Comparison of ENCODE assay signal across 10 mouse cellular contexts in genomic region chr17:87377536-87377935, GRCm38 (mm10). TPM values are rescaled to one million over a fixed set of nuclear protein-coding genes. Genes with fewer than 3 reads are reported as not detected.
DNase-seq lines count a peak whose midpoint lies in the region; ATAC-seq and TF ChIP-seq lines count a peak whose summit lies in the region.
"Had no signal": no experiment of that assay in that cellular context is flagged by ENCODE, and none has a peak within 500 bp of the region (broad histone marks: within the 10 kb centered on the region; RNA-seq: fewer than 3 reads in every experiment).

No protein-coding gene starts in this region.

- ATAC-seq in forebrain, embryonic 13.5 days, result no peak
- no peak for ATAC-seq in limb, embryonic 11.5 days (ENCODE audit: insufficient number of reproducible peaks, low FRiP score, low TSS enrichment, low read depth)
- no peak for ATAC-seq in neural tube, embryonic 15.5 days (ENCODE audit: low FRiP score)
- ATAC-seq in megakaryocyte-erythroid progenitor cell, adult 5-6 weeks (replicated peaks; ENCODE audit: low FRiP score, low TSS enrichment, poor library complexity, severe bottlenecking), result no peak

- no peak for TF ChIP-seq CTCF in cerebellum, adult 2 months (IDR thresholded peaks at IDR 0.05; ENCODE audit: borderline replicate concordance, insufficient read depth, low read depth, low read length)

- no peak for TF ChIP-seq POLR2A in cerebellum, adult 2 months (IDR thresholded peaks at IDR 0.05; ENCODE audit: borderline replicate concordance, insufficient read depth, low read length)

- DNase-seq in forebrain, embryonic 10.5 days (ENCODE audit: extremely low spot score, low spot score), result no peak
- peak; percentile 76 for DNase-seq in urinary bladder, postnatal 14 days (ENCODE audit: low spot score)
- no peak for DNase-seq in urinary bladder, adult 2 months (ENCODE audit: low spot score)
- no peak for DNase-seq in limb, embryonic 11.5 days (ENCODE audit: low spot score)
- no peak for DNase-seq in cerebellum, adult 2 months

- H3K27ac ChIP-seq in forebrain, embryonic 10.5 days, result peak overlapping the region; percentile 85
- H3K27ac ChIP-seq in forebrain, embryonic 13.5 days, result no peak overlapping the region; the same call in none of the 2 replicates
- H3K27ac ChIP-seq in limb, embryonic 11.5 days (replicated peaks; ENCODE audit: low read depth, low read length), result peak overlapping the region; percentile 30; the same call in 1 of the 2 replicates
- H3K27ac ChIP-seq in neural tube, embryonic 15.5 days (replicated peaks), result 0 out of 2 replicates have a peak overlapping the region, but pooled peaks have one; percentile 80
- H3K27ac ChIP-seq in cerebellum, adult 2 months (ENCODE audit: insufficient read depth, low read length), result no peak overlapping the region

- H3K27me3 ChIP-seq in forebrain, embryonic 10.5 days (ENCODE audit: poor library complexity, severe bottlenecking), result no peaks in the 10 kb centered on the region
- no peaks in the 10 kb centered on the region for H3K27me3 ChIP-seq in forebrain, embryonic 13.5 days
- no peaks in the 10 kb centered on the region for H3K27me3 ChIP-seq in limb, embryonic 11.5 days (ENCODE audit: control insufficient read depth, insufficient read depth, low read length)
- H3K27me3 ChIP-seq in neural tube, embryonic 15.5 days (replicated peaks), result no peaks in the 10 kb centered on the region
- H3K27me3 ChIP-seq in cerebellum, adult 2 months (ENCODE audit: control insufficient read depth, insufficient read depth, low read length), result no peaks in the 10 kb centered on the region

- no peaks in the 10 kb centered on the region for H3K36me3 ChIP-seq in forebrain, embryonic 10.5 days (replicated peaks)
- no peaks in the 10 kb centered on the region for H3K36me3 ChIP-seq in forebrain, embryonic 13.5 days (ENCODE audit: poor library complexity, severe bottlenecking)
- H3K36me3 ChIP-seq in limb, embryonic 11.5 days (ENCODE audit: control insufficient read depth, insufficient read depth, low read length), result no peaks in the 10 kb centered on the region
- H3K36me3 ChIP-seq in neural tube, embryonic 15.5 days, result no peaks in the 10 kb centered on the region

- no peaks in the 10 kb centered on the region for H3K9me3 ChIP-seq in forebrain, embryonic 10.5 days
- no peaks in the 10 kb centered on the region for H3K9me3 ChIP-seq in forebrain, embryonic 13.5 days (replicated peaks)
- H3K9me3 ChIP-seq in limb, embryonic 11.5 days (ENCODE audit: control insufficient read depth, low read length), result no peaks in the 10 kb centered on the region
- H3K9me3 ChIP-seq in neural tube, embryonic 15.5 days (replicated peaks), result no peaks in the 10 kb centered on the region

- peaks cover 58% of the 10 kb centered on the region for H3K4me1 ChIP-seq in forebrain, embryonic 10.5 days
- peaks cover 37% of the 10 kb centered on the region for H3K4me1 ChIP-seq in forebrain, embryonic 13.5 days
- H3K4me1 ChIP-seq in limb, embryonic 11.5 days (ENCODE audit: control insufficient read depth, insufficient read depth, low read length), result peaks cover 53% of the 10 kb centered on the region
- H3K4me1 ChIP-seq in neural tube, embryonic 15.5 days, result peaks cover 53% of the 10 kb centered on the region
- H3K4me1 ChIP-seq in cerebellum, adult 2 months (ENCODE audit: control insufficient read depth, insufficient read depth, low read length), result peaks cover 5% of the 10 kb centered on the region

- 60% methylated on average over 6 of the region's 6 CpGs for WGBS in forebrain, embryonic 10.5 days
- 56% methylated on average over 6 of the region's 6 CpGs for WGBS in forebrain, embryonic 13.5 days
- WGBS in limb, embryonic 11.5 days, result 57% methylated on average over 6 of the region's 6 CpGs
- 57% methylated on average over 6 of the region's 6 CpGs for WGBS in neural tube, embryonic 15.5 days
- WGBS in cerebellum, adult 2 months, result 71% methylated on average over 6 of the region's 6 CpGs

- H3K9ac ChIP-seq in forebrain, embryonic 13.5 days, result no peak overlapping the region
- no peak overlapping the region for H3K9ac ChIP-seq in limb, embryonic 11.5 days (ENCODE audit: low read length)
- H3K9ac ChIP-seq in neural tube, embryonic 15.5 days (replicated peaks), result no peak overlapping the region

- H3K4me2 ChIP-seq in forebrain, embryonic 13.5 days, result no peak overlapping the region
- H3K4me2 ChIP-seq in limb, embryonic 11.5 days (ENCODE audit: low read depth, severe bottlenecking), result no peak overlapping the region
- no peak overlapping the region for H3K4me2 ChIP-seq in neural tube, embryonic 15.5 days

- H3K4me3 ChIP-seq in forebrain, embryonic 10.5 days, result no peak overlapping the region
- H3K4me3 ChIP-seq in forebrain, embryonic 13.5 days, result no peak overlapping the region
- no peak overlapping the region for H3K4me3 ChIP-seq in limb, embryonic 11.5 days (ENCODE audit: low read depth, low read length)
- H3K4me3 ChIP-seq in neural tube, embryonic 15.5 days (replicated peaks), result no peak overlapping the region
- no peak overlapping the region for H3K4me3 ChIP-seq in cerebellum, adult 2 months (replicated peaks; ENCODE audit: insufficient read depth, low read depth, low read length)

RNA-seq across cellular contexts. Expression of gene Stpg4, which starts 50.0 kb away (rescaled TPM):
- not detected in 2 replicates for polyA plus RNA-seq in forebrain, embryonic 10.5 days (2016; fragmentation: Nextera tagmentation; extraction: Ambion mirVana)
- polyA plus RNA-seq in forebrain, embryonic 13.5 days (2015; fragmentation: Nextera tagmentation; extraction: Ambion mirVana), result not detected in 2 replicates
- not detected in 2 replicates for polyA plus RNA-seq in urinary bladder, adult 2 months (2012; rRNA removed)
- 0.23 TPM in 1 of 2 replicates, not detected in the other for polyA plus RNA-seq in limb, embryonic 11.5 days (2014; fragmentation: Nextera tagmentation; extraction: Ambion mirVana)
- polyA plus RNA-seq in neural tube, embryonic 15.5 days (2015; fragmentation: Nextera tagmentation; extraction: Ambion mirVana), result 0.26 TPM in 1 of 2 replicates, not detected in the other
- total RNA-seq in megakaryocyte-erythroid progenitor cell, adult 5-6 weeks (2014; fragmentation: Nextera tagmentation), result not detected in 2 replicates
- total RNA-seq in megakaryocyte-erythroid progenitor cell, adult 5-6 weeks (2017), result not detected in 2 replicates
- polyA plus RNA-seq in cerebellum, adult 2 months (2012; rRNA removed), result not detected in 2 replicates
- total RNA-seq: common myeloid progenitor, adult 5-6 weeks had no signal
- polyA plus RNA-seq: C2C12 had no signal

Comparison
In these comparisons a context has a peak if more than half of its experiments do, and no peak if none do; other contexts are left out.
1. H3K27ac ChIP-seq: peak in forebrain, embryonic 10.5 days (single experiment), limb, embryonic 11.5 days (single experiment) and neural tube, embryonic 15.5 days (single experiment); none in forebrain, embryonic 13.5 days (single experiment) and cerebellum, adult 2 months (single experiment).